Mouse (Mus musculus): Measurements from ENCODE around the gene Taf6.

Taf6 gene

DNA sequence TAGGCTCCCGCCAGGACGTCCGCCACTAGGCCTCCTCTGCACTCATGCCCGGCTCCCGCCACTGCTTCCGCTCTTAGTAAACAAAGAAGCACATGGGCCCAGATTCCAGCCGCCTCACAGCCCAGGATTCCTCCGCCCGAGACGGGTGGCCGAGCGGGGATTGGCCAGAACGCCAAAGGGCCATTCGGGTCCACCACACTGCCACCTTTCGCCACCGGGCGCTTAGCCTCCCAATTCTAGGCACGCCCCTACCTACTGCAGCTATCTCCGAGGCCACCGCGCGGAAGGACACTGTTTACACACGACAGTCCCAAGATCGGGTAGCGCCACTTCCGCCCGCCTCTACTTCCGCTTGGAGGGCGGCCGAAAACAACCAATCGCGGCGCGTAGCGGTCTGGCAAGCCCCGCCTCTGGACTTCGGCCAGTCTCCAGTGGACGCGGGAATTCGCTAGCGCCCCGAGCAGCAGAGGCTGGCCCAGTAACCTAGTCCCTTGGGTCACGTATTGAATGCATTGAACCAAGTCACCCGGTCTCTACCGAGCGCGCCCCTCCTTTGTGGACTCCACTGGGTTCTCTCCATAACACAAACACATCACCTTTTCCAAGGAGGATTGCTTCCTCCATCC lies 16.2 kb downstream of the Taf6 start:
- peak; percentile 89 to 91 for DNase-seq

DNA sequence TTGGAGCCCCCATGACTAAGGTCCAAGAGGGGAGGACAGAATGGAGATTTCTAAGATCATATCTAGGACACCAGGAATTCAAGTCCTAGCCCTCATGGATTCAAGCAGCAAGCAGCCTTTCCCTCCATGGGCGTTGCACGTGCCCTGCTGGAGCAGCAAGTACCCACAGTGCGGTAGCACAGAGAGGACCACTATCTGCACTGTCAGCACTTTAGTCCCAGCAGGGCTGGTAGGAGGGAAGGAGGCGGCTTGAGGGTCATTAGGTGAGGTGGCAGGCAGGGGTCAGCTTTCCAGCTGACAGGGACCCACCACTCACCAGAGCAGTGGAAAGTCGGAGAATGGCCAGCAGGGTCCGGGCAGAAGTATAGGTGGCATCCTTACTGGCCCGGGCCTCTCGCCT lies 21.7 kb downstream of the Taf6 start:
- no peak for DNase-seq

DNA sequence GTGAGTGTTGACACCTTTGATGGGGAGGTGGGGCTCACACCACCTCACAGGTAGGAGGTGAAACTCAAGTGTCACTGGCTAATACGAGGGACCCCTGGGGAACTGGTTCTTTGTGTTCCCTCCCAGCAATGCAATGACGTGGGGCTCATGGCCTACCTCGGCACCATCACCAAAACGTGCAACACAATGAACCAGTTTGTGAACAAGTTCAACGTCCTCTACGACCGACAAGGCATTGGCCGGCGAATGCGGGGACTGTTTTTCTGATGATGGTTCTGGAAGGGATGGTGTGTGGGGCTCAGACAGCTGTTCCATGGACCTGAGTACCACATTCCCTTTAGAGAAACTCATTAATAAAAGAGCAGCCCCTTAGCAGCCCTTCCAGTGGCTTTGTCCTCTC lies 23.6 kb downstream of the Taf6 start:
- DNase-seq, result no peak

- no peak for DNase-seq
Measured at GRCm38 (mm10) chr5:138163046-138163445, 24.2 kb downstream of the Taf6 start.

- peak; percentile 86 to 93 for DNase-seq
Measured at GRCm38 (mm10) chr5:138160842-138161665, 26.2 kb downstream of the Taf6 start, which contains the start of gene Cops6. Gene Cops6 (plus strand): TSS chr5:138161071.

DNA sequence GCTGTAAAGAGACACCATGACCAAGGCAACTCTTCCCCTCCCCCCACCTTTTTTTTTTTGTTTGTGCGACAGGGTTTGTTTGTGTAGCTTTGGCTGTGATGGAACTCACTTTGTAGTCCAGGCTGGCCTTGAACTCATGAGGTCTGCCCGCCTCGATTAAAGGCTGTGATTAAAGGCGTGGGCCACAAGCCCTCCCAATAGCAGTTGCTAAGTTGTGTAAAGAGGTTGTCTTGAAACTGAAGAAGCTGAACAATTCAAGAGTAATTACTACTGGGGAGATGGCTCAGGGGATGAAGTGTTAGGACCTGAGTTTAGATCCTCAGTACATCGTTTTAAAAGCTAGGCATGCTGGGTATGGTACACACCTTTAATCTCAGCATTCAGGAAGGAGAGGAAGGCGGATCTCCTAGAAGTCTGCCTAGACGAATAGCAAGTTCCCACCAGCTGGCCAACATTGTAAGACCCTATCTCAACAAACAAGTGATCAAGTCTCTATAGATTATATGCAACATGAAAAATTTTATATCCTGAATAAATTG lies 27.0 kb downstream of the Taf6 start:
- no peak for DNase-seq

DNA sequence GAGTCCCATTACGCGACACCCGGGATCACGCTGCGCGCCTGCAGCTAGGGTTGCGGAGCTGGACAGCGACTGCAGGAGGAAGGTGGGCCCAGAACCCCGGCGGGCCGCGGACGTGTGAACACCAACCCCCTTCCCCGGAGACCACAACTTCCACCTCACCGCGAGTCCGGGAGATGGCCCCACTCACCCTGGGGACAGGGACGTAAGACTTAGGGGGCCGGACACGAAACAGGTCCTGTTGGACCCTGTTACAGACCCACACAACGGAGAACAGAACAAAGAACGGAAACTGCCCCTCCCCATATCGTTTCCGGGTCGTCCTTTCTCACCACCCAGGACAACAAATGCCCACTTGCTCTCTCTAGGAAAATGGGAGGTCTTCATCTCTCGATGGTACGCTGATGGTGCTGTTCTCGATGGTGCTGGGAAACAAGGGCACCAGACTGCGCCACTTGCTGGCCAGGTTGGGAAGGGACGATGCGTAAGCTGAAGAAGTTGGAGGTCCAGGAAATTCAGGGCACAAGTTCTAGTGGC lies 31.7 kb downstream of the Taf6 start, which contains the start of gene Zfp113:
Zfp113 (minus strand) TSS at position 302 of the 534 bp plus-strand sequence.
- peak; percentile 71 to 77 for DNase-seq

DNA sequence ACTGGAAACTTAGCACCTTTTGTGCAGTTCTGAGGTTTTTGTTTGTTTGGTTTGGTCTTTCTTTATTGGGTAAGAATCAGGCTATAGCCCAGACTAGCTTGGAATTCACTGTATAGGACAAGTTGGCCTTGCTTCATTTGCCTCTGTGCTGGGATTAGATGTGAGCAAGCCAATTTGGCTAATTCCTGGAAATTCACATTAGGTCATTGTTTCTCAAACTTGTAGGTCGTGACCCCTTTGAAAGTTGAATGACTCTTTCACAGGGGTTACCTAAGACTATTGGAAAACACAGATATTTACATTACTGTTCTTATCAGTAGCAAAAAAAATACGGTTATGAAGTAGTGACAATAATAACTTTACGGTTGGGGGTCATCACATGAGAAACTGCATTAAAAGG lies 32.9 kb downstream of the Taf6 start:
- no peak for DNase-seq

GRCm38 (mm10) chr5:138138585-138138984 lies 48.7 kb downstream of the Taf6 start:
- no peak for DNase-seq

- DNase-seq, result peak in 1 of 2 experiments; percentile 20
Measured at GRCm38 (mm10) chr5:138137935-138138549, 49.2 kb downstream of the Taf6 start.

- no peak for DNase-seq
Measured at GRCm38 (mm10) chr5:138137257-138137656, 50.0 kb downstream of the Taf6 start.

DNA sequence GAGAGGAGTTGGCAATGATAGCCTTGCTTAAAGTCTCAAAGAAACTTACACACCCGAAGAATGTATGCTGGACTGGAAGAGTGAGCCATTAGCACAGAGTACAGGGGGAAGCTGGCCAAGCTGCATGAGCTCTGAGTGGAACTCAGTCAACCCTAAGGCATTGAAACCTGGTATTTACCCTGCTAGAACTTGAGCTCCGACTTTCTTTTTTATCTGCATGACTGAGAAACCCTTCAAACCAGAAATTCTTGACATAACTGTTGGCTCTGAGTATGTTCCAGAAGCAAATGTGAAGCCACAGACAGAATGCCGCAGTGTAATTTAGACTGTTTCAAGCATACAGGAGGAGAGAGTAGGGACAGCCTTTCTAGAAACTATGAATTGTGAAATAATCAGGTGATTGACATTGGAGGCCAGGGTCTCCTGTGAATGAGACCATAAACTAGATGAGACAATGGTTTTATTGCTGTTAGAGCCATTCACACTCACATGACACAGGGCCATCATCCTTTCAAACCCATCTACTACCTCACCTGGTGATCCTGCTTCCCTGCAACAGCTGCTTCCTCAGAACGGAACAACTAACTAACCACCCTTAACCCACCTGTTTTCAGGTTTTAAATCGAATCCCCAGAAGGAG lies 54.7 kb downstream of the Taf6 start:
- no peak for DNase-seq
